Mouse (Mus musculus): ENCODE measurements around the gene Pdia5.

- TF ChIP-seq CTCF (conservative IDR thresholded peaks at IDR 0.05; ENCODE audit: low read length) (no peak), NANOG (IDR thresholded peaks at IDR 0.05; ENCODE audit: borderline replicate concordance, low read length) (no peak), POU5F1 (IDR thresholded peaks at IDR 0.05; ENCODE audit: borderline replicate concordance, low read length) (no peak)
Measured at GRCm38 (mm10) chr16:35537651-35538050, 47.0 kb upstream of the Pdia5 start.

All from E14TG2a.4 (cell line).